Mouse (Mus musculus): ENCODE measurements around the gene Lcn2.

The Lcn2 gene

DNA sequence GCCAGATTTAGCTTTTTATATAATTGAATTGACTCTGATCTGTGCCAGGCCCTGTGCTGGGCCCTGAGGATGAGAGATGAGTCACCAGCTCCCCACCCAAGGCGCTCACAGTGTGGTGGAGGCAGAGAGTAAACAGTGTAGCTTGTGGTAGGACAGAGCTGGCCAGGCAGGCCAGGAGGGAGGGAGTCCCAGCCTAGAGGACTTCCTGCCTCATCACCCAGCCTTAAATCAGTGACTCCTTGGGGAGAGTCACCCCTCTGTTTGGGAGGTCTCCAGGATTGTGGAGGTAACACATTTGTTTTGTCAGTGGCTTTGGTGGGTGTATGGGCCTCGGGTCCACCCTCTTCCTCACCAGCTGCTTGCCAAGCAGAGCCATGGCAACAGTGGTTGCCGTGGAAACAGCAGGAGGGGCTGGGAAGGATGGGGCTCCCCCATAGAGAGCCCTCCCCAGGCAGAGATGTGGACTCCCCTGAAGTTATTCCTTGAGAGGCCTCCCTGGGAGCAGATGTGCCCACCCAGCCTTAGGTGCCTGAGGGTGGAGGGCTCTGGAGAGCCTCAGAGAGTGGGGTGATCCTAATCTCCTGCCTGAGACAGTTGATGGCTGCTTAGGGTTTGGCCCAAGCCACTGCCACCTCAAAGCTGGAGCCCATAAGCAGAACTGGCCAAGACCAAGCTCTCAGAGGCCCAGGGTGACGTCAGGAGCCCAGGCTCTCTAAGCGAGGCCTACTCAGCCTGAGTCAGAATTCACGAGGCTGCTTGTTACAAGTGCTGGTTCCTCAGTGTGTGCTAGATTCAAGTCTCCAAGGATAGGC, 45.3 kb downstream of the Lcn2 start:
- peak; percentile 93 for DNase-seq

DNA sequence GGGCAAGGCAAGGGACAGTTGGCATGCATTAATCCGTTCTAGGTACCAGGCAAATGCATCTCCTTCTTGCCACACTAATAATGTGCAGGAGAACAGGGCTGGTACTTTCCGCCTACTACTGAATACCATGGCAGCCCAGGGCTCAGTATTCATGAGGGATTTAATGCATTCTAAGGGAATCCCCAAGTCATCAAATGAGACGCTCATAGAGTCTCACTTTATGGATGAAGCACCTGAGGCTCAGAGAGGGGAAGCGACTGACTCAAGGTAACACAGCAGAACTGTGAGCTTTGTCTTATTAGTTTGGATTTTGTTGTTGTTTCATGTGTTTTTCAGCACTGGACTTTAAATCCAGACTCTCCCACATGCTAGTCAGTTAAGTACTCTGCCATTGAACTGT, 46.0 kb downstream of the Lcn2 start:
- DNase-seq = peak; percentile 55

DNA sequence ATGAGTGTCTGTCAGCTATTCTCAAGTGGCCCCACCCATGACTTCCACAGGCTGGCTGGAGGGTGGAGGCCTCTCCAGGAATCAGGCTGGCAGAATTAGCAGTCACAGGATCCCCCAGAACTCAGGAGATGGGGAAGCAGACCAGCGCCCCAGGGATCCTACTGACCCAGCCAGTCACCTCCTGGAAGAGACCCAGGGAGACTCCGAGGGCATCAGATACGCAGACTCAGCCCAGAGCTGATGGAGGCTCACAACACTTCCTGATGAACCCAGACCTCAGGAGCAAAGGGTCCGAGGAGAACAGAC, 46.5 kb downstream of the Lcn2 start:
- peak; percentile 75 for DNase-seq

DNA sequence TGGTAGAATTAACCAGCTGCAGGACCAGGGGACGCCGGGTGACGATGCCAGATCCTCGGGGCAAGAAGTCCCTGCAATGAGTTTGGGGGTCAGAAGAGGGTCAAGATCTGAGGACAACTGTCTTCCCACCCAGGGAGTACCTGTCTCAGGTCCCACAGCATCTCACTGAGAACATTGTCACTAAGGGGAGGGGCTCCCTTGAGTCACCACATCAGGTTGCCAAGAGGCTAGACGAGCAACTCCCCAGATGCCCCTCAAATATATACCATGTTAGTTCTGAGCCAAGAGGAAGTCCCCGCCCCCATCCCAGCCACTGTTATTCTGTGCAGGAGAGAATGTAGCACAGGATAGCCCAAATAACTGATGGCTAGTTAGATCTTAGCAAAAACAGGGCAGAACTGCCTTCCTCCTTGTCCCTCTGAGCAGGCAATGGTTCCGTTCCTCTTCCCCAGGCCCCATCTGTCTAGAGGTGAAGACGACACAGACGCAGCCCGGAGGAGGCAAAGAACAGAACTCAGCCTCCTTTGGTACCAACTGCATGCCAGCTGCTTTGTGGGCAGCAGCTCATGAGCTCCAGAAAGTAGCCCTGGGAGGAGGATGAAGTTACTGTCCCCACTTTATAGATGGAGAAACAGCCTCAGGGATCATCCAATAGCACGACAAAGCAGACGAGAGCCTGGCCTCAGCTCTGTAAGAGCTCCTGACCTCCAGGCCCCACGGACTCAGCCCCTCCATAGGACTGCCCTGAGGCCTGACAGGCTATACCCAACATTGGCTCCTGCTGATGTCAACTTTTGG, 47.0 kb downstream of the Lcn2 start:
- peak; percentile 67 for DNase-seq

DNA sequence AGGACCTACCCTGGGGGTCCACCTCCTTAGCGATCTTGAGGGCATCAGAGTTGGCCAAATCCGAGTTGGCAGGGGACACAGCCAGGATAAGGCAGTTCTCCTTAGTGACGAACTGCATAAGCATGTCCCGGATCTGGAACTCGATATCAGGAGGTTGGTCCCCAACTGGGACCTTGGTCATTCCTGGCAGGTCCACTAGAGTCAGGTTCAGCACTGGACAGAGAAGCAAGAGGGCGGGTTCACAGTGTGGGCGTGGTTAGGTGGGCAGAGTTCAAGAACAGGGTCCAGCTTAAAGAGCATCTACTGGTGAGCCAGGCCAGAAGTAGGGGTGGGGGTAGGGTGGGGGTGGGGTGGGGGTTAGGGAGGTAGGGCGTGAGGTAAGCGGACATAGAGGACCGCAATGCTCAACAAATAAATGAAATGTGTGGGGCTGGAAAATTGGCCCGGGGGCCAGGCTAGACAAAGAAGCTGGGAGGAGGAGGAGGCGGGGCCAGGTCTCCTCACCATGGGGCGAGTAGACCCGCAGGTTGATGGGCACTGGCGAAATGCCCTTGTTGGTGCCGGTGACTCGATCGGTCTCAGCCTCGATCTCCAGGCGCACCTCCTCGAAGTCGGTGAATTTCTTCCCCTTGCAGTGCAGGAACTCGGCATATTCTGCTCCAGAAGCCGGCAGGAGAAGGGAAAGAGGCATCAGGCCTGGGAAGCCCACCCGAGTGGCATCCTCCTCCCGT, 48.0 kb downstream of the Lcn2 start:
- peak; percentile 72 for DNase-seq

DNA sequence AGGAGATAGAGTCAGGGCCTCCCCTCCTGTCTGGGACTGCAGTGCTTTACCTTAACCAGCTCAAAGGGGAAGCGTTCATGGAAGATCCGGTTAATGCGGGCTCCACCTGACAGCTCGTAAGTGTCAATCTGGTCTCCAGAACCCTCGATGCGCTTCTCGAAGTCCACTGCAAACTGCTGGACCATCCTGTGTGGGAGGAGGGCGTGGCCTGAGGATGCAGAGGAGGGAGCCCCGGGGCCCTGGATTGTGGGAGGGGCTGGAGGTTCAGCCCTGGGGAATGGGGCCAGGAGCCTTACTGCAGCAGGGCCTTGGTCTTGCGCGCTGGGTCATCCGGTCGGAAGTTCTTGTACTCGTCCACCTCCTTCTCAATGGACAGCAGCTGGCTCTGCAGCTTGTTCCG, 52.2 kb downstream of the Lcn2 start:
- DNase-seq = no peak
